Mouse (Mus musculus): Measurements from ENCODE around the gene Miga1. TPM values are rescaled to one million over a fixed set of nuclear protein-coding genes. Genes with fewer than 3 reads are reported as not detected.

Gene Miga1
- polyA plus RNA-seq (2017; shearing (Covaris generic)) = 12.1 TPM

DNA sequence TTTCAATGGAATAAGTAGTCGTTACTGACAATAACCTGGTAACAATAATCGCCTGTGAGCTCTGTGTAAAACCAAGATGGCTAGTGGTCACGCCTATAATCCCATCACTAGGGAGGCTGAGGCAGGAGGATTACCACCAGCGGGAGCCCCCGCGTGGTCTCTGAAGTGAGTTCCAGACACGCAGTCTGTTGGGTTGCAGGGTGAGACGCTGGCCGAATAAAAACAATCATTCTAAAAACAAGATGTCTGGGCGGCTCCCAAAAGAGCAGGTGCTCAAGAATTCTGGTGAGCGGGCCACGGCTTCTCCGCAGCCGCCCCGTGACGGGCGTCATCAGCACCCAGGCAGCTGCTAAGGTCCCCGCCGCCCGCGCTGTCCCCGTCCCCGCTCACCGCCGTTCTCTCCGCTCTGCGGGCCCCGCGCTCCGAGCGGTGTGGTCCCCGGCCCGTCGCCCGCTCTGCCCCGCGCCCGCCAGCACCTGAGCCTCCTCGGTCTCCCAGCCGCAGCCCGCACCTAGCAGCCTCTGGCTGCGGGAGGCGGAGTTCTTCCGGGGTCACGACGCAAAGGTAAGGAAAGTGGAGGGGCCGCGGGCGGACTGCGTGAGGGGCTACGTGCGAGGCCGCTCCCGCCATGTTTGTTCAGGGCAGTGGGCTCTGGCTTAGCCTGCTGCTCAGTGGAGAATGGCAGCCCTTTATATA, at the start of gene Miga1:
Miga1 (minus strand) TSS at position 546 of the 696 bp plus-strand sequence.

DNA sequence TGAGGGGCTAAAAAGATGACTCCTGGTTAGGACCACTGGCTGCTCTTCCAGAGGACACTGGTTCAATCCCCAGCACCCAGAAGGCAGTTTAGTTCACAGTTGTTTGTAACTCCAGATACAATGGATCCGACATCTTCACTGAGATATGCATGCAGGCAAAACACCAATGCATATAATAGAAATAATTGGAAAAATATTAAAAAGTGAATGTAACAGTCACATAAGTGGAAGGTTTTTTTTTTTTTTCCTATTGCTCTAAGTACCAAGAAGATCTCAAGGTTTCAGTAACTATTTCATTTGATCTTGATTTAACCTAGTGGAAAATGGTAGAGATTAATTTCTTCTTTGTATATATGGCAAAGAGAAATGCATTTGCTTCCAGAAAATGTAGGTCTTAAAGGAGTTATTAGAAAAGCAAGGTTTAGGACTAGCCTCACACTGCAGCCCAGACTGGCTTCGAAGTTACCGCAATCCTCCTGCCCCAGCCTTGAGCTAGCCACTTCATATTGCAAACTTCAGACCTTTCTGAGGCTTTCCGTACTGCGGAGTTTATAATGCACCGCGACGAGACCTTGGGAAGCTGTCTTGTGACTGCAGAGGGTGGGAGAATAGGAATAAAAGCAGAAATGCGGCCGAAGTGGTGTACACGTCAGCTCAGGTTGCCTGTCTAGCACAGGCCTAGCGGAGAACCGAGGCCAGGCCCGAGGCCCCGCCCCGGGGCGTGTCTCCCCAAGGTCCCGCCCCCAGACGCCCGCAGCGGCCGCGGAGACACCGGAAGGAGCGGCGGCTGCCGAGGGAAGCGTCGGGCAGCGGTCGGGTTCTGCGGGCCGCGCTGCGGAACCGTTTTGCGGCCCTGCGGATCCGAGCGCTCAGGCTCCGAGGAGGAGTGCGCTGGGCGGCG, 5.8 kb upstream of the Miga1 start, which contains the start of gene Usp33:
Usp33 (plus strand) TSS at position 747 of the 901 bp plus-strand sequence.

DNA sequence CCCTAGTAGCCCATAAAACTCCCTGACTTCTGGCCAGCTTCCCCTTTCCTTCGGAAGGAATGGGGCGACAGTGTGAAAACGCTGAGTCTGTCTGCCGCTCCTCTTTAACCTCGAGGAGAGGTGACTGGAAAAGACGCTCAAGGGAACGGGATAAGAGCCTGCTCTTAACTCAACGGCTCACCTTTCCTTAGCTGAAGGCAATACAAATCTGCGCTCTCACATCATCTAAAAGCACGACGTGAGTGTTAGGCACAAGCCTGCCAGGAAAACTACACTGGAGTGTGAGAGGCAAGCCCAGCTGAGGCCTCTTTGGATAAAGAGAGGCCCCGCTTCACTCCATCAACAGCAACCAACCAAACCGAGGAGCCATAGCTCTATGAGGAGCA, 74.2 kb downstream of the Miga1 start, which contains the start of gene Nexn:
Nexn (minus strand) TSS at position 315 of the 386 bp plus-strand sequence.

Other genes starting within 250 kb of the Miga1 start
- gene Gipc2, start 174.2 kb downstream of the Miga1 start, polyA plus RNA-seq (2017; shearing (Covaris generic)) = not detected
- 39.9 TPM for gene Dnajb4, start 130.1 kb downstream of the Miga1 start, polyA plus RNA-seq (2017; shearing (Covaris generic))
- gene Fubp1, start 130.0 kb downstream of the Miga1 start, polyA plus RNA-seq (2017; shearing (Covaris generic)) = 164 TPM
- not detected for gene Nexn, start 74.1 kb downstream of the Miga1 start, polyA plus RNA-seq (2017; shearing (Covaris generic))
- 50.7 TPM for gene Usp33, start 6.1 kb upstream of the Miga1 start, polyA plus RNA-seq (2017; shearing (Covaris generic))
- 62.5 TPM for gene Zzz3, start 55.1 kb upstream of the Miga1 start, polyA plus RNA-seq (2017; shearing (Covaris generic))